Mouse (Mus musculus) left cerebral cortex, adult 2 months (tissue): ENCODE measurements around the gene Med16. TPM values are rescaled to one million over a fixed set of nuclear protein-coding genes. Genes with fewer than 3 reads are reported as not detected.

Experiments used
- DNase-seq, 2 experiments: peaks; one replicate each; pipeline ENCODE4 v3.0.0; 2021 to 2022; ENCODE audit warnings: low spot score in 2 of 2, mixed read lengths in 1 of 2; ENCODE audit errors: extremely low spot score in 1 of 2
- H3K27ac ChIP-seq: fragments of 200-600 bp; 2 replicates; pipeline ENCODE4 v1.8.1; 2022
- H3K4me3 ChIP-seq: fragments of 200-600 bp; 2 replicates; pipeline ENCODE4 v1.8.1; 2022
- CTCF ChIP-seq: fragments of 200-600 bp; IDR thresholded peaks from 2 replicates; pipeline ENCODE4 v1.8.1; 2022; ENCODE audit warnings: antibody characterized with exemption, mild to moderate bottlenecking, moderate library complexity
- intact Hi-C: fragments of 180-260 bp; cut with DNase I; formaldehyde crosslinking; loops from one replicate; pipeline ENCODE4 v1.15.1; 2025
- microRNA-seq, 2 experiments: library from miRNA; unstranded; fragments of <30 nt; microRNA quantifications; one replicate each; pipeline ENCODE4 v1.2.0; 2021
- total RNA-seq, 2 experiments: library from RNA; stranded (reverse); gene quantifications; 2 replicates each; pipeline ENCODE4 v1.2.3; 2021

Gene Med16
- total RNA-seq, 2 experiments from 2014 or later, result 55.3 to 55.5 TPM

DNA sequence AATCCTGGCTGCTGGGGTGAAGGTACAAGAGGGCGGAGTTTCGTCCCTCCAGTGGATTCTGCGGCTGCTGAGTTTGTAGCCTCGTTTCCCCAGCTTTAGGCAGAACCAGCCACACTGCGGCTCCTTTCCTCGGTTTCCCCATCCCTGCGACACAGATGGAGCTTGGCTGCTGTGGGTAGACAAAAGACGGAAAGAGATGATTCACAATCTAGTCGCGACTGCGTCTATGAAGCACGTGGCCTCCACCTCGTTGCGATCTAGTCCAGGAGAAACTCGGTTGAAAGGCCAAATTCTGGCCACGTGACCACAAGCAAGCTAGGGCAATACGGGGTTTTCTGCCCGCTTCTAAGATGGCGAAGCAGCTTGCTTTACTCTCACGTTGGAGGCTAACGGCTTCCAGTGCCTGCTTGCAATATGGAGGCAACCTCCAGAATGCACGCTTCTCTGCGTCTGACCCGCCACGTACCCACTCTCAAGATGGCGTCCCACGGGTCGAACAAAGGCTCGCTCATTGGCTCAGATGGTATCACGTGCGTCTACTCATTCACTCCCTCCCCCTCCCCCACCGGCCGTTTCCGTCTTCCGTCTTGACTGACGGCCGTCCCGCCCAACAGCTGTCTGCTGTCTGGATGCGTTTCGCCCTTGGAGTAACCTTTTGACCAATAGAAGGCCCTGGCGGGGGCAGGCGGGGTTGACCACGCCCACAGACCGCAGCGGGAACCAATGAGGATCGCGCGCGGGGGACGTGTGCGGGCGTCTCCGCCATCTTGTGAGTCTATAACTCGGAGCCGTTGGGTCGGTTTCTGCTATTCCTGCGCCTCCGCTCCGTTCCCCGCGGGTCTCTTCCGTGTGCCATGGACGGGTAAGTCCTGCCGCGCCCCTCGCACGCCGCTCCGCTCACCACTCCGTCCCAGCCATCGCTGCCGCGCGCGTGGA, 54.6 kb downstream of the Med16 start, which contains the start of gene Ptbp1:
TSS of gene Ptbp1 (plus strand) at position 568 of the 936 bp plus-strand sequence.
- no peak for TF ChIP-seq CTCF
- Histone ChIP-seq H3K4me3 (peak within 1 kb of the TSS; percentile 95), H3K27ac (peak within 1 kb of the TSS; percentile 97)
- intact Hi-C loops, result no loop called here
- DNase-seq, result peak; percentile 99

DNA sequence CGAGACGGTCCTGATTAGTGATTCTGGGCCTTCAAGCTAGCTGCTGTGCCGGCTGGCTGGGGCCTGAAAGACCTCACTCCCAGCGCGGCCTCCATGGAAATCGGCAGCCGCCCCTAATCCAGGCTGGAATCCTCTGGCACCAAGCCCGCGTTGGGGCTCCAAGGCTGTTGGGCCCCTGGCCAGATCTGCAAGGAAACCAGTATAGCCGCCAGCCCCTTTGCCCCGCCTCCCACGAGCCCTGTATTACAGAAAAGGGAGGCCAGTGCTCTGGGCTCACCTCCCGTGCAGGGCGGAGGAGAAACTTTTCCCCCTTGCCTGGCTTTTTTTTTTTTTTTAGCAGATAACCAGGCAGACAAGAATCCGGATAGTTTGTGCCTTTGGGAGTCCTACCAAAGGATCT, 55.3 kb downstream of the Med16 start:
- Histone ChIP-seq H3K4me3 (peak overlapping the region; percentile 62), H3K27ac (peak overlapping the region; percentile 97)
- peak; percentile 81 to 83 for DNase-seq
- TF ChIP-seq CTCF, result no peak
- intact Hi-C loops, result no loop called here

DNA sequence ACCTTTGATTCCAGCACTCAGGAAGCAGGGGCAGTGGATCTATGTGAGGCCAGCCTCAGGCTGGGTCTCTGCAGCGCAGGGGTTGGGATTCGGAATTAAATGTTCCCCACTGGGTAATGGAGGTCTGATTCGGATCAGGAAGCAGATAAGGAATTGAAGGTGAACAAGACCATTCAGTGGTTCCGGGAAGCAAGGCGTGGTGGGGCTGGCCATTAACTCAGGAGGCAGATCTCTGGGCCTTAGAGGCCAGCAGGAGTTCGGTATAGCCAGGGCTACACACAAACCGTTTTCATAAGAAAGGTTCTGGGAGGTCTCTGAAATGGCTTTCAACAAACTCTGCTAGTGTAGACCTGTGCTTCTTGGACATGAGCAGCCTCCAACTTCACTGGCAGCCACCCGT, 55.9 kb downstream of the Med16 start:
- no peak for DNase-seq
- H3K4me3 ChIP-seq, result peak overlapping the region; percentile 62
- H3K27ac ChIP-seq, result peak overlapping the region; percentile 97
- intact Hi-C loops, result no loop called here
- no peak for TF ChIP-seq CTCF

DNA sequence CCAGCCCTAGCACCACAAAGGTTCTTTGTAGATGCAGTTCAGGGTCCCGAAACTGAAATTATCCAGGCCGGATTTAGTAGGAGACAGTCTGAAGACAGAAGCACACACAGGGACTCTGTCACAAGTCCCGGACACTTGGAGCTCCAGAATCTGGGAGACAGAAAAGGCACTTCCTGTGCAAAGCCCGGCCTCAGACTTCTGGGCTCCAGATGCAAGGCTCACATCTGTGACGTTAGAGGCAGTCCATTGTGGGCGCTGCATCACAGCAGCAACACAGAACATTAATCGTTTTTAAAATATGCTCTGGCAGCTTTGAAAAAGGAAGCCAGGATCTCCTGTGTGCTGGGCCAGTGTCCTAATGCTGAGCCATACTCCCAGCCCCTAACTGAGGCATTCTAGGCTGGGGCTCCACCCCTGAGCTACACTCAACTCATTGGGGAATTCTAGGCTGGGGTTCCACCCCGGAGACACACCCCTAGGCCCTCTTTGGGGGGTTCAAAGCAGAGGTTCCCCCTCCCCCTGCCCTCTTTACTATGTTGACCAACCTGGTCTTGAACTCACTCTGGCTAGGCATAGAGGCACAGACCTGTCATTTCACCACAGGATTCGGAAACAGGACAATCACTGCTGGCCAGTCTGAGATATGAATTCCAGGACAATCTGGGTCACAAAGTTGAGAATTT, 56.5 kb downstream of the Med16 start:
- peak overlapping the region; percentile 97 for H3K27ac ChIP-seq
- intact Hi-C loops, result no loop called here
- no peak for TF ChIP-seq CTCF
- H3K4me3 ChIP-seq, result no peak overlapping the region
- no peak for DNase-seq

DNA sequence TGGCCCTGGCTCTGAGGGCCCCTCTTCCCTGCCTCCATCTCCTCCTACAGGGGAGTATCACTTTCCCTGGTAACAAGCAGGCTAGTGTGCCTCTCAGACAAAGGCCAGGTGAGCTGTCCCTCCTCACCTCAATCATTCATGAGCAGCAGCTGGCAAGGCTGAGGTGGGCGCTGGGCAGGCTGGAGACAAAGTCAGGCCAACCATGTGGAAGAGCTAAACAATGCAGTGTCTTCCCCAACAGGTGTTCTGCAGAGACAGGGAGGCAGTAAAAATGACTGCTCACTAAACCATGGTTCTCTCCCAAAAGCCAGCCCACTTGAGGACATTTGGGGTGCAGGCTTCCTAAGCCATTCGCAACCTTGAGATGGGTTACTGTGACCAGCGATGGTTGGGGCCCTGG, 57.1 kb downstream of the Med16 start:
- no peak for TF ChIP-seq CTCF
- Histone ChIP-seq H3K27ac (peak overlapping the region; percentile 97), H3K4me3 (no peak overlapping the region)
- intact Hi-C loops, result no loop called here
- DNase-seq, result no peak

DNA sequence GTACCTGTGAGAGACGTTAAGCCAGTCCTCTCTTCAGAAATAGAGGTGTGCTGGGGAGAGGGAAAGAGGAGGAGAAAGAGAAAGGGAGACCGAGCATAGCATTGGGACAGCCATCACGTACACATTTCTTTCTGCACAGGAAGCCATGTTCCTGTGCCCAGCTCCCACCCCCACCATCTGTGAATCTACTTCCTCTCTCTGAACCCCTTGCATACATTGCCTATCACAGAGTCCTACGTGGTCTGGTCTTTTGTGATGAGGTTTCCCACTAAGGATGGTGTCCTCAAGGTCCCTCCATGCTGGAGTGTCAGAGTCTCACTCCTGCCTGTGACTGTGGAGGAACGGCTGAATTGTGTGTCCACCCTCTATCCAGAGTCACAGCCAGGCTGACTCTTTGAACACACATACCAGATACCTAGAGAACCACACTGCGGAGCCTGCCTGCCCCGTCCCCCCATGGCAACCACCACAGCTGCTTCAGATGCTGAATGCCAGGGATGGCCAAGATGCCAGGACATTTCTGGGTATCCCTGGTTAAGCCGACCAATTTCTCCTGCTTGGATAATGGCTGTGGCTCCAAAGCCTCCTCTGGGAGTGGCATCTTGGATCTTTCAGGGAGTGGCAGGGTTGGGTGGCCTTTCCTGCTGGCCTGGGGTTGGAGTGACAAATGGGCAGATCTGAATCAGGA, 58.6 kb downstream of the Med16 start:
- no peak overlapping the region for H3K27ac ChIP-seq
- DNase-seq, result no peak
- H3K4me3 ChIP-seq, result no peak overlapping the region
- intact Hi-C loops, result no loop called here
- no peak for TF ChIP-seq CTCF

DNA sequence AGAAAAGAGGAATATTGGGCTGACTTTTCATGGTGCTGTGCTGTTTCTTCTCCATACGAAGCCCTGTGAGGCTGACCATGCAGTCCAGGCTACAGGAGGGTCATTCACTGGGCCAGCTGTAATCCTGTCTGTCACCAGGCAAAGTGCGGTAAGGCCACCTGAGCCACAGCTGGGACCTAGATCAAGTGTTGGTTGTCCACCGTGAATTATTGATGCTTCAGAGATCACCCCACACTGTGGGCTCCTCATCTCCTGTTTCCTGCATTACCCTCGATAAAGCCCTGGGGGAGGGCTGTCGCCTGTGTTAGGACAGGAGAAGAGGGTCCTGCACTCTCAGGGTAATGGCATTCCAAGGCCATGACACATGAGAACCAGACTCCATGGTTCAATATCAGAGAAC, 62.2 kb downstream of the Med16 start:
- no peak for DNase-seq
- intact Hi-C loops, result no loop called here
- Histone ChIP-seq H3K27ac (no peak overlapping the region), H3K4me3 (no peak overlapping the region)
- TF ChIP-seq CTCF, result no peak

Small RNA genes within 50 kb of the gene (microRNA-seq; reads per million reads assigned to microRNA genes)
- 0 reads per million in 2 experiments for gene Mir6910

Other genes starting within 250 kb of the Med16 start
- gene Madcam1, start 244.4 kb downstream of the Med16 start, total RNA-seq, result not detected
- gene Tpgs1, start 239.6 kb downstream of the Med16 start, total RNA-seq, result 10 to 100 TPM; 79.3 to 80.6 TPM
- 10 to 100 TPM; 80.7 to 84.8 TPM for gene Cdc34, start 226.7 kb downstream of the Med16 start, total RNA-seq
- gene Gzmm, start 219.9 kb downstream of the Med16 start, total RNA-seq, result 1 to 10 TPM; 2.1 to 4.0 TPM
- 100 to 1,000 TPM; 539 to 573 TPM for gene Bsg, start 204.4 kb downstream of the Med16 start, total RNA-seq
- gene Hcn2, start 192.3 kb downstream of the Med16 start, total RNA-seq, result 100 to 1,000 TPM; 129 to 142 TPM
- gene Polrmt, start 162.3 kb downstream of the Med16 start, total RNA-seq, result 10 to 100 TPM; 45.1 to 51.6 TPM
- gene Fgf22, start 153.8 kb downstream of the Med16 start, total RNA-seq, result 1 to 10 TPM; 4.5 to 4.8 TPM
- 10 to 100 TPM; 93.3 to 97.5 TPM for gene Rnf126, start 142.0 kb downstream of the Med16 start, total RNA-seq
- 1 to 10 TPM; 2.5 to 2.6 TPM for gene Fstl3, start 131.7 kb downstream of the Med16 start, total RNA-seq
- under 1 TPM; 0.58 to 0.75 TPM for gene Prss57, start 118.0 kb downstream of the Med16 start, total RNA-seq
- 100 to 1,000 TPM; 293 to 312 TPM for gene Palm, start 115.4 kb downstream of the Med16 start, total RNA-seq
- under 1 TPM; 0.59 to 0.89 TPM for gene Misp, start 87.9 kb downstream of the Med16 start, total RNA-seq
- gene Ptbp1, start 54.5 kb downstream of the Med16 start, total RNA-seq, result 10 to 100 TPM; 55.5 to 61.7 TPM
- gene Prtn3, start 34.4 kb downstream of the Med16 start, total RNA-seq, result 1 to 10 TPM; 1.7 to 2.6 TPM
- gene Plppr3, start 34.3 kb downstream of the Med16 start, total RNA-seq, result 10 to 100 TPM; 51.8 to 63.0 TPM
- gene Elane, start 22.7 kb downstream of the Med16 start, total RNA-seq, result not detected
- gene Cfd, start 18.1 kb downstream of the Med16 start, total RNA-seq, result not detected
- not detected for gene Gm26602, start 1.9 kb upstream of the Med16 start, total RNA-seq
- 1 to 10 TPM; 6.6 to 9.1 TPM for gene Kiss1r, start 8.0 kb upstream of the Med16 start, total RNA-seq
- 100 to 1,000 TPM; 318 to 346 TPM for gene R3hdm4, start 12.3 kb upstream of the Med16 start, total RNA-seq
- 1 to 10 TPM; 5.7 to 10.0 TPM for gene Arid3a, start 18.1 kb upstream of the Med16 start, total RNA-seq
- gene Wdr18, start 51.2 kb upstream of the Med16 start, total RNA-seq, result 10 to 100 TPM; 45.4 to 49.4 TPM
- gene Grin3b, start 61.8 kb upstream of the Med16 start, total RNA-seq, result under 1 TPM; 0.14 to 0.20 TPM
- gene Tmem259, start 75.4 kb upstream of the Med16 start, total RNA-seq, result 100 to 1,000 TPM; 122 to 126 TPM
- gene Cnn2, start 79.7 kb upstream of the Med16 start, total RNA-seq, result 1 to 10 TPM; 5.6 to 8.0 TPM
- 10 to 100 TPM; 13.5 to 13.8 TPM for gene Abca7, start 87.6 kb upstream of the Med16 start, total RNA-seq
- 1 to 10 TPM; 3.5 TPM for gene Arhgap45, start 107.7 kb upstream of the Med16 start, total RNA-seq
- 10 to 100 TPM; 73.0 to 76.0 TPM for gene Polr2e, start 130.9 kb upstream of the Med16 start, total RNA-seq
- 100 to 1,000 TPM; 494 to 526 TPM for gene Gpx4, start 138.2 kb upstream of the Med16 start, total RNA-seq
- gene Sbno2, start 196.6 kb upstream of the Med16 start, total RNA-seq, result 10 to 100 TPM; 21.4 to 22.1 TPM
- gene Stk11, start 206.9 kb upstream of the Med16 start, total RNA-seq, result 100 to 1,000 TPM; 102 to 106 TPM
- gene Atp5d, start 229.7 kb upstream of the Med16 start, total RNA-seq, result 100 to 1,000 TPM; 356 to 366 TPM
- gene Cbarp, start 231.9 kb upstream of the Med16 start, total RNA-seq, result 100 to 1,000 TPM; 431 to 456 TPM
- gene Midn, start 239.3 kb upstream of the Med16 start, total RNA-seq, result 100 to 1,000 TPM in 1 of 2 experiments, 10 to 100 TPM in 1; 80.7 to 127 TPM